Mouse (Mus musculus): Measurements from ENCODE around the gene Ssr2.
A peak's percentile ranks its signal among the peaks of the same experiment; 100 is the strongest.
"Not testable (repeated sequence)": the region's sequence is repeated elsewhere in the genome, so short reads cannot be mapped to it uniquely, and the experiment has no call there.

Ssr2 gene

GRCm38 (mm10) chr3:88596547-88596946 lies 20.9 kb downstream of the Ssr2 start:
- DNase-seq (ENCODE audit: low spot score in 2 of 2), result not testable (repeated sequence)

- no peak for DNase-seq (ENCODE audit: low spot score in 2 of 2)
These were observed 26.8 kb downstream of the Ssr2 start for GRCm38 (mm10) chr3:88602466-88602865.

GRCm38 (mm10) chr3:88603714-88604161 lies 28.1 kb downstream of the Ssr2 start:
- peak; percentile 72 to 81 for DNase-seq (ENCODE audit: low spot score in 2 of 2)

- no peak for DNase-seq (ENCODE audit: low spot score in 2 of 2)
These were observed 29.2 kb downstream of the Ssr2 start for GRCm38 (mm10) chr3:88604863-88605262.

- DNase-seq (ENCODE audit: low spot score in 2 of 2), result not testable (repeated sequence)
These were observed 30.0 kb downstream of the Ssr2 start, which contains the start of gene Arhgef2 for GRCm38 (mm10) chr3:88605666-88606065. Gene Arhgef2 (plus strand): TSS chr3:88605966.

- peak; percentile 85 to 89 for DNase-seq (ENCODE audit: low spot score in 2 of 2)
These were observed 31.5 kb downstream of the Ssr2 start for GRCm38 (mm10) chr3:88607065-88607757.

- no peak for DNase-seq (ENCODE audit: low spot score in 2 of 2)
These were observed 32.1 kb downstream of the Ssr2 start for GRCm38 (mm10) chr3:88607758-88608138.

GRCm38 (mm10) chr3:88609066-88609465 lies 33.4 kb downstream of the Ssr2 start:
- DNase-seq (ENCODE audit: low spot score in 2 of 2), result no peak

GRCm38 (mm10) chr3:88614418-88614817 lies 38.7 kb downstream of the Ssr2 start:
- DNase-seq (ENCODE audit: low spot score in 2 of 2), result no peak

GRCm38 (mm10) chr3:88615117-88615516 lies 39.4 kb downstream of the Ssr2 start:
- no peak for DNase-seq (ENCODE audit: low spot score in 2 of 2)

GRCm38 (mm10) chr3:88615902-88616391 lies 40.3 kb downstream of the Ssr2 start:
- DNase-seq (ENCODE audit: low spot score in 2 of 2), result peak; percentile 57 to 76

- DNase-seq (ENCODE audit: low spot score in 2 of 2), result no peak
These were observed 41.4 kb downstream of the Ssr2 start for GRCm38 (mm10) chr3:88616951-88617500.

GRCm38 (mm10) chr3:88618074-88618871 lies 42.6 kb downstream of the Ssr2 start:
- peak in 1 of 2 experiments; percentile 48 for DNase-seq (ENCODE audit: low spot score in 2 of 2)

- no peak for DNase-seq (ENCODE audit: low spot score in 2 of 2)
These were observed 43.7 kb downstream of the Ssr2 start for GRCm38 (mm10) chr3:88619113-88620097.

GRCm38 (mm10) chr3:88620146-88620991 lies 44.7 kb downstream of the Ssr2 start:
- DNase-seq (ENCODE audit: low spot score in 2 of 2), result no peak

- peak; percentile 57 to 78 for DNase-seq (ENCODE audit: low spot score in 2 of 2)
These were observed 45.4 kb downstream of the Ssr2 start for GRCm38 (mm10) chr3:88620992-88621536.

- peak; percentile 46 to 62 for DNase-seq (ENCODE audit: low spot score in 2 of 2)
These were observed 45.9 kb downstream of the Ssr2 start for GRCm38 (mm10) chr3:88621537-88622112.

- peak; percentile 24 to 31 for DNase-seq (ENCODE audit: low spot score in 2 of 2)
These were observed 46.7 kb downstream of the Ssr2 start for GRCm38 (mm10) chr3:88622113-88622940.

- DNase-seq (ENCODE audit: low spot score in 2 of 2), result no peak
These were observed 47.3 kb downstream of the Ssr2 start for GRCm38 (mm10) chr3:88622941-88623345.
